23 mouse cellular contexts compared by ENCODE assay signal in genomic region chr4:101001073-101001472, GRCm38 (mm10). TPM values are rescaled to one million over a fixed set of nuclear protein-coding genes. Genes with fewer than 3 reads are reported as not detected.
"Had no signal": no experiment of that assay in that cellular context is flagged by ENCODE, and none has a peak within 500 bp of the region (broad histone marks: within the 10 kb centered on the region; RNA-seq: fewer than 3 reads in every experiment).

No protein-coding gene starts in this region.

- ATAC-seq: liver, postnatal 0 days; lung, postnatal 0 days had no signal

- DNase-seq: liver; liver, embryonic 13.5 days; liver, postnatal 0 days; lung, adult 2 months; lung, postnatal 14 days; lung, postnatal 36 days; right cerebral cortex, postnatal 14 days; thymus, adult 2 months; thymus, postnatal 25 days; thymus, postnatal 4 days had no signal

- H3K4me3 ChIP-seq: liver, embryonic 13.5 days; liver, embryonic 15.5 days; lung, embryonic 15.5 days; megakaryocyte, embryonic 14.5 days; myocyte; neural tube, embryonic 12.5 days; stomach, embryonic 15.5 days had no signal

- H3K4me2 ChIP-seq: liver, embryonic 11.5 days; liver, embryonic 13.5 days; liver, embryonic 15.5 days; lung, embryonic 15.5 days; neural tube, embryonic 12.5 days; stomach, embryonic 15.5 days had no signal

- H3K27ac ChIP-seq: liver, embryonic 13.5 days; liver, embryonic 15.5 days; lung, embryonic 15.5 days; macrophage; neural tube, embryonic 12.5 days; stomach, embryonic 15.5 days; stomach, postnatal 0 days had no signal

- H3K27me3 ChIP-seq: liver, embryonic 13.5 days; liver, embryonic 15.5 days; lung, embryonic 15.5 days; megakaryocyte, embryonic 14.5 days; neural tube, embryonic 12.5 days; stomach, embryonic 15.5 days had no signal

- H3K9ac ChIP-seq: liver, embryonic 13.5 days; liver, embryonic 15.5 days; liver, postnatal 0 days; lung, embryonic 15.5 days; neural tube, embryonic 12.5 days; stomach, embryonic 15.5 days had no signal

- H3K4me1 ChIP-seq: lung, embryonic 15.5 days; megakaryocyte, embryonic 14.5 days; neural tube, embryonic 12.5 days; stomach, embryonic 15.5 days had no signal

- H3K9me3 ChIP-seq: liver, embryonic 13.5 days; liver, embryonic 15.5 days; lung, embryonic 15.5 days; megakaryocyte, embryonic 14.5 days; neural tube, embryonic 12.5 days; stomach, embryonic 15.5 days had no signal

RNA-seq across cellular contexts. Expression of gene Gm10577, which starts 19.4 kb away (rescaled TPM):
- polyA plus RNA-seq: liver, embryonic 11.5 days; liver, embryonic 13.5 days; liver, embryonic 15.5 days; liver, postnatal 0 days; lung, adult 2 months; lung, embryonic 15.5 days; lung, postnatal 0 days; macrophage; myocyte; neural tube, embryonic 12.5 days; spleen, adult 2 months; stomach, embryonic 15.5 days; stomach, postnatal 0 days; testis, adult 2 months; thymus, adult 2 months; urinary bladder, adult 2 months had no signal
